Mouse (Mus musculus): ENCODE results near the gene Foxn4. TPM values are rescaled to one million over a fixed set of nuclear protein-coding genes. Genes with fewer than 3 reads are reported as not detected.

The Foxn4 gene
- polyA plus RNA-seq, 1 experiment from 2014 or later = not detected

GRCm38 (mm10) chr5:114299883-114300610 is 26.4 kb upstream of the Foxn4 start:
- no peaks in the 10 kb centered on the region for H3K36me3 ChIP-seq (ENCODE audit: insufficient read depth, low read length)
- 84% methylated on average over 24 of the region's 24 CpGs for WGBS
- H3K9ac ChIP-seq (ENCODE audit: low read depth, low read length) = no peak overlapping the region
- no peak for TF ChIP-seq CTCF (IDR thresholded peaks at IDR 0.05; ENCODE audit: low read depth)
- H3K4me1 ChIP-seq (replicated peaks; ENCODE audit: insufficient read depth, low read length) = no peaks in the 10 kb centered on the region
- no peak for DNase-seq (ENCODE audit: low spot score)
- H3K9me3 ChIP-seq (replicated peaks; ENCODE audit: low read length) = no peaks in the 10 kb centered on the region
- no peaks in the 10 kb centered on the region for H3K27me3 ChIP-seq (ENCODE audit: insufficient read depth, low read length)
- no peak overlapping the region for H3K27ac ChIP-seq
- no peak overlapping the region for H3K4me3 ChIP-seq (replicated peaks; ENCODE audit: low read depth, low read length)
- no peak for ATAC-seq (replicated peaks; ENCODE audit: low FRiP score, low read depth)
- no peak overlapping the region for H3K4me2 ChIP-seq (ENCODE audit: low read length)

- no peaks in the 10 kb centered on the region for H3K36me3 ChIP-seq (ENCODE audit: insufficient read depth, low read length)
- H3K27ac ChIP-seq = no peak overlapping the region
- no peak overlapping the region for H3K4me2 ChIP-seq (ENCODE audit: low read length)
- H3K27me3 ChIP-seq (ENCODE audit: insufficient read depth, low read length) = no peaks in the 10 kb centered on the region
- no peak for TF ChIP-seq CTCF (IDR thresholded peaks at IDR 0.05; ENCODE audit: low read depth)
- ATAC-seq (replicated peaks; ENCODE audit: low FRiP score, low read depth) (no peak), DNase-seq (ENCODE audit: low spot score) (no peak)
- WGBS = 58% methylated on average over 22 of the region's 22 CpGs
- no peak overlapping the region for H3K4me3 ChIP-seq (replicated peaks; ENCODE audit: low read depth, low read length)
- H3K9ac ChIP-seq (ENCODE audit: low read depth, low read length) = no peak overlapping the region
- no peaks in the 10 kb centered on the region for H3K9me3 ChIP-seq (replicated peaks; ENCODE audit: low read length)
- no peaks in the 10 kb centered on the region for H3K4me1 ChIP-seq (replicated peaks; ENCODE audit: insufficient read depth, low read length)
Measured at GRCm38 (mm10) chr5:114299156-114299855, 25.7 kb upstream of the Foxn4 start.

GRCm38 (mm10) chr5:114298212-114298894 is 24.7 kb upstream of the Foxn4 start:
- H3K27ac ChIP-seq = no peak overlapping the region
- ATAC-seq (replicated peaks; ENCODE audit: low FRiP score, low read depth) (no peak), DNase-seq (ENCODE audit: low spot score) (no peak)
- H3K9ac ChIP-seq (ENCODE audit: low read depth, low read length) = no peak overlapping the region
- H3K9me3 ChIP-seq (replicated peaks; ENCODE audit: low read length) = no peaks in the 10 kb centered on the region
- no peaks in the 10 kb centered on the region for H3K27me3 ChIP-seq (ENCODE audit: insufficient read depth, low read length)
- TF ChIP-seq CTCF (IDR thresholded peaks at IDR 0.05; ENCODE audit: low read depth) = no peak
- no peaks in the 10 kb centered on the region for H3K36me3 ChIP-seq (ENCODE audit: insufficient read depth, low read length)
- H3K4me1 ChIP-seq (replicated peaks; ENCODE audit: insufficient read depth, low read length) = no peaks in the 10 kb centered on the region
- H3K4me3 ChIP-seq (replicated peaks; ENCODE audit: low read depth, low read length) = no peak overlapping the region
- WGBS = 55% methylated on average over 18 of the region's 18 CpGs
- no peak overlapping the region for H3K4me2 ChIP-seq (ENCODE audit: low read length)

- Histone ChIP-seq H3K4me3 (replicated peaks; ENCODE audit: low read depth, low read length) (no peak overlapping the region), H3K27ac (no peak overlapping the region), H3K27me3 (ENCODE audit: insufficient read depth, low read length) (no peaks in the 10 kb centered on the region), H3K9me3 (replicated peaks; ENCODE audit: low read length) (no peaks in the 10 kb centered on the region), H3K36me3 (ENCODE audit: insufficient read depth, low read length) (no peaks in the 10 kb centered on the region), H3K4me2 (ENCODE audit: low read length) (no peak overlapping the region), H3K4me1 (replicated peaks; ENCODE audit: insufficient read depth, low read length) (no peaks in the 10 kb centered on the region), H3K9ac (ENCODE audit: low read depth, low read length) (no peak overlapping the region)
- ATAC-seq (replicated peaks; ENCODE audit: low FRiP score, low read depth) = no peak
- WGBS = 28% methylated on average over 22 of the region's 22 CpGs
- peak; percentile 40; the same call in 1 of the 2 replicates for TF ChIP-seq CTCF (IDR thresholded peaks at IDR 0.05; ENCODE audit: low read depth)
- peak; percentile 34 for DNase-seq (ENCODE audit: low spot score)
Measured at GRCm38 (mm10) chr5:114296693-114297631, 23.4 kb upstream of the Foxn4 start.

- H3K4me3 ChIP-seq (replicated peaks; ENCODE audit: low read depth, low read length) = no peak overlapping the region
- 62% methylated on average over 3 of the region's 3 CpGs for WGBS
- no peak overlapping the region for H3K4me2 ChIP-seq (ENCODE audit: low read length)
- no peak for TF ChIP-seq CTCF (IDR thresholded peaks at IDR 0.05; ENCODE audit: low read depth)
- no peak overlapping the region for H3K9ac ChIP-seq (ENCODE audit: low read depth, low read length)
- no peak overlapping the region for H3K27ac ChIP-seq
- H3K9me3 ChIP-seq (replicated peaks; ENCODE audit: low read length) = no peaks in the 10 kb centered on the region
- ATAC-seq (replicated peaks; ENCODE audit: low FRiP score, low read depth) (no peak), DNase-seq (ENCODE audit: low spot score) (no peak)
- no peaks in the 10 kb centered on the region for H3K27me3 ChIP-seq (ENCODE audit: insufficient read depth, low read length)
- H3K36me3 ChIP-seq (ENCODE audit: insufficient read depth, low read length) = no peaks in the 10 kb centered on the region
- H3K4me1 ChIP-seq (replicated peaks; ENCODE audit: insufficient read depth, low read length) = no peaks in the 10 kb centered on the region
Measured at GRCm38 (mm10) chr5:114290004-114290403, 16.4 kb upstream of the Foxn4 start.
